Mouse (Mus musculus): ENCODE measurements around the gene Hist1h3c. TPM values are rescaled to one million over a fixed set of nuclear protein-coding genes. Genes with fewer than 3 reads are reported as not detected.
A peak's percentile ranks its signal among the peaks of the same experiment; 100 is the strongest.
"Not testable (repeated sequence)": the region's sequence is repeated elsewhere in the genome, so short reads cannot be mapped to it uniquely, and the experiment has no call there.

Hist1h3c gene
- total RNA-seq, 2 experiments from 2014 or later = 11.9 to 12.2 TPM

GRCm38 (mm10) chr13:23708041-23708440 lies 37.4 kb downstream of the Hist1h3c start:
- no peak for DNase-seq (ENCODE audit: low spot score in 2 of 2)

GRCm38 (mm10) chr13:23706771-23707170 lies 38.6 kb downstream of the Hist1h3c start:
- DNase-seq (ENCODE audit: low spot score in 2 of 2) = no peak

GRCm38 (mm10) chr13:23705751-23706356 lies 39.5 kb downstream of the Hist1h3c start:
- DNase-seq (ENCODE audit: low spot score in 2 of 2) = no peak

GRCm38 (mm10) chr13:23702801-23703200 lies 42.6 kb downstream of the Hist1h3c start:
- DNase-seq (ENCODE audit: low spot score in 2 of 2) = not testable (repeated sequence)

- DNase-seq (ENCODE audit: low spot score in 2 of 2) = no peak
These were observed 43.2 kb downstream of the Hist1h3c start for GRCm38 (mm10) chr13:23702220-23702619.

- peak; percentile 69 to 88 for DNase-seq (ENCODE audit: low spot score in 2 of 2)
These were observed 44.4 kb downstream of the Hist1h3c start for GRCm38 (mm10) chr13:23700786-23701520.

GRCm38 (mm10) chr13:23699767-23700166 lies 45.6 kb downstream of the Hist1h3c start:
- no peak for DNase-seq (ENCODE audit: low spot score in 2 of 2)

- no peak for DNase-seq (ENCODE audit: low spot score in 2 of 2)
These were observed 46.4 kb downstream of the Hist1h3c start for GRCm38 (mm10) chr13:23698996-23699395.

- DNase-seq (ENCODE audit: low spot score in 2 of 2) = peak; percentile 99 to 100
These were observed 47.1 kb downstream of the Hist1h3c start, which contains the start of gene Hist1h4c for GRCm38 (mm10) chr13:23698300-23698693. TSS of gene Hist1h4c (minus strand) at chr13:23698454.

- peak in 1 of 2 experiments; percentile 60 for DNase-seq (ENCODE audit: low spot score in 2 of 2)
These were observed 47.7 kb downstream of the Hist1h3c start for GRCm38 (mm10) chr13:23697491-23698299.

- DNase-seq (ENCODE audit: low spot score in 2 of 2) = no peak
These were observed 49.3 kb downstream of the Hist1h3c start for GRCm38 (mm10) chr13:23696061-23696474.

GRCm38 (mm10) chr13:23695514-23695913 lies 49.9 kb downstream of the Hist1h3c start, which contains the start of gene Hist1h1t:
TSS of gene Hist1h1t (plus strand) at chr13:23695814.
- no peak for DNase-seq (ENCODE audit: low spot score in 2 of 2)

Small RNAs within 50 kb of the gene (microRNA-seq; reads per million reads assigned to microRNA genes)
- gene Gm44314 (0 reads per million in 2 experiments), gene Gm44484 (0 reads per million in 2 experiments)

Other genes with a start within 250 kb of the Hist1h3c start
- gene Hist1h4h, start 214.6 kb downstream of the Hist1h3c start, total RNA-seq (2021) = 100 to 1,000 TPM; 253 to 315 TPM
- gene Hist1h2af, start 211.7 kb downstream of the Hist1h3c start, total RNA-seq (2021) = 10 to 100 TPM; 23.4 to 33.5 TPM
- 10 to 100 TPM in 1 of 2 experiments, 1 to 10 TPM in 1; 3.7 to 12.5 TPM for gene Hist1h3g, start 210.2 kb downstream of the Hist1h3c start, total RNA-seq (2021)
- gene Hist1h2bh, start 202.2 kb downstream of the Hist1h3c start, total RNA-seq (2021) = 1 to 10 TPM; 1.2 to 1.9 TPM
- 10 to 100 TPM; 19.7 to 24.2 TPM for gene Hist1h3f, start 201.6 kb downstream of the Hist1h3c start, total RNA-seq (2021)
- gene Hist1h4f, start 194.0 kb downstream of the Hist1h3c start, total RNA-seq (2021) = 100 to 1,000 TPM; 122 to 142 TPM
- 1 to 10 TPM; 4.6 to 4.8 TPM for gene Hist1h1d, start 192.3 kb downstream of the Hist1h3c start, total RNA-seq (2021)
- 10 to 100 TPM; 60.0 to 69.0 TPM for gene Hist1h3e, start 183.2 kb downstream of the Hist1h3c start, total RNA-seq (2021)
- 10 to 100 TPM; 10.3 TPM for gene Hist1h2ae, start 174.4 kb downstream of the Hist1h3c start, total RNA-seq (2021)
- 10 to 100 TPM; 93.3 to 96.2 TPM for gene Hist1h2bg, start 174.2 kb downstream of the Hist1h3c start, total RNA-seq (2021)
- gene Hist1h2bf, start 171.4 kb downstream of the Hist1h3c start, total RNA-seq (2021) = 10 to 100 TPM; 32.6 to 42.1 TPM
- gene Hist1h2ad, start 171.2 kb downstream of the Hist1h3c start, total RNA-seq (2021) = 1 to 10 TPM; 1.1 to 9.9 TPM
- 10 to 100 TPM; 11.1 to 12.1 TPM for gene Hist1h3d, start 169.8 kb downstream of the Hist1h3c start, total RNA-seq (2021)
- 100 to 1,000 TPM; 128 to 149 TPM for gene Hist1h4d, start 164.0 kb downstream of the Hist1h3c start, total RNA-seq (2021)
- gene Hist1h2be, start 124.5 kb downstream of the Hist1h3c start, total RNA-seq (2021) = 1 to 10 TPM; 6.8 to 8.7 TPM
- gene Hist1h1e, start 123.0 kb downstream of the Hist1h3c start, total RNA-seq (2021) = 10 to 100 TPM; 63.5 to 74.1 TPM
- gene Hist1h2ac, start 61.7 kb downstream of the Hist1h3c start, total RNA-seq (2021) = 1 to 10 TPM; 2.9 TPM
- 10 to 100 TPM; 37.1 to 42.7 TPM for gene Hist1h2bc, start 61.4 kb downstream of the Hist1h3c start, total RNA-seq (2021)
- not detected for gene Hist1h1t, start 49.8 kb downstream of the Hist1h3c start, total RNA-seq (2021)
- gene Hist1h4c, start 47.1 kb downstream of the Hist1h3c start, total RNA-seq (2021) = 100 to 1,000 TPM in 1 of 2 experiments, 10 to 100 TPM in 1; 94.6 to 106 TPM
- gene Hfe, start 34.7 kb downstream of the Hist1h3c start, total RNA-seq (2021) = 1 to 10 TPM; 3.4 to 5.4 TPM
- 10 to 100 TPM; 64.6 to 74.5 TPM for gene Hist1h1c, start 6.8 kb downstream of the Hist1h3c start, total RNA-seq (2021)
- gene Hist1h2bb, start 1.1 kb upstream of the Hist1h3c start, total RNA-seq (2021) = 10 to 100 TPM; 19.6 to 29.4 TPM
- 10 to 100 TPM; 27.5 to 46.6 TPM for gene Hist1h2ab, start 5.5 kb upstream of the Hist1h3c start, total RNA-seq (2021)
- gene Hist1h3b, start 6.7 kb upstream of the Hist1h3c start, total RNA-seq (2021) = 10 to 100 TPM; 26.7 to 45.4 TPM
- gene Hist1h4b, start 11.4 kb upstream of the Hist1h3c start, total RNA-seq (2021) = 10 to 100 TPM; 57.3 to 79.4 TPM
- 10 to 100 TPM; 51.4 to 65.1 TPM for gene Hist1h4a, start 15.6 kb upstream of the Hist1h3c start, total RNA-seq (2021)
- 10 to 100 TPM; 29.8 to 47.4 TPM for gene Hist1h3a, start 16.8 kb upstream of the Hist1h3c start, total RNA-seq (2021)
- 10 to 100 TPM; 22.8 to 32.9 TPM for gene Hist1h1a, start 18.1 kb upstream of the Hist1h3c start, total RNA-seq (2021)
- not detected for gene Trim38, start 24.3 kb upstream of the Hist1h3c start, total RNA-seq (2021)
- gene Slc17a2, start 61.4 kb upstream of the Hist1h3c start, total RNA-seq (2021) = under 1 TPM; 0.10 to 0.18 TPM
- not detected for gene Slc17a3, start 93.8 kb upstream of the Hist1h3c start, total RNA-seq (2021)
- not detected for gene Slc17a1, start 122.1 kb upstream of the Hist1h3c start, total RNA-seq (2021)
- not detected for gene Slc17a4, start 169.4 kb upstream of the Hist1h3c start, total RNA-seq (2021)
- not detected for gene Hist1h2ba, start 188.6 kb upstream of the Hist1h3c start, total RNA-seq (2021)
- gene Hist1h2aa, start 188.9 kb upstream of the Hist1h3c start, total RNA-seq (2021) = not detected
- 1 to 10 TPM; 1.5 to 1.9 TPM for gene Scgn, start 245.6 kb upstream of the Hist1h3c start, total RNA-seq (2021)

Measured in layer of hippocampus, postnatal 14 days (tissue).